Mouse (Mus musculus): ENCODE data around the gene Arhgef25.

GRCm38 (mm10) chr10:127195328-127196129 is 5.6 kb upstream of the Arhgef25 start, which contains the start of gene Dtx3:
- TF ChIP-seq CTCF (IDR thresholded peaks at IDR 0.05; ENCODE audit: control insufficient read depth, insufficient read depth, low read length) (no peak), POLR2A (IDR thresholded peaks at IDR 0.05; ENCODE audit: borderline replicate concordance, control insufficient read depth, low read depth, low read length) (no peak)

Data from bone marrow, adult 2 months (tissue).